ENCODE assay signal across 8 mouse cellular contexts in the genomic region with DNA sequence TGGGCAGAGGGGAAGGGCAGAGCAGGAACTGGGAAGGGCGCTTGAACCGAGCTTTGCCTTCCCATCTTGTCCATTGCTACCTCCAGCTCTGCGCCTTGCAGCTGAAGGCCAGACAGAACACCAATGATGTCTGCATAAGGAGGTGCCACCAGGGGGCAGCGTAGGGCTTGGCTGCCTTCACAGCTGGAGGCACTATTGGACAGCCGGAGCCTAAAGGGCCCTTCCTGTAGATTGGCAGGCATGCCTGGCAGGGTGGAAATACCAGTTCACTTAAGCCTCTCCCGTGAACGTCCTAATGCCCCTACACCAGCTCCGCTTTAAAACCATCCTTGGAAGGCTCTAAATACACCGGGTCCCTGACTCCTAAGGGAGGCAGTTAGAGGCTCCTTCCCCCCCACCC. TPM values are rescaled to one million over a fixed set of nuclear protein-coding genes. Genes with fewer than 3 reads are reported as not detected.
DNase-seq lines count a peak whose midpoint lies in the region; ATAC-seq and TF ChIP-seq lines count a peak whose summit lies in the region.

No protein-coding gene starts in this region.

- TF ChIP-seq POLR2A in cortical plate, adult 2 months (IDR thresholded peaks at IDR 0.05; ENCODE audit: extremely low read depth, insufficient read depth, low read length): no peak; the same call in 1 of the 2 replicates

- intact Hi-C loops in left cerebral cortex, postnatal 10 days (cut with DNase I): no loop called here

- ATAC-seq in inflammation-experienced regulatory T-cells, adult 6 months: peak; percentile 32
- peak; percentile 56 for ATAC-seq in megakaryocyte progenitor cell, adult 5-6 weeks (replicated peaks; ENCODE audit: poor library complexity)

- no peak overlapping the region for H3K27ac ChIP-seq in cortical plate, adult 2 months (ENCODE audit: insufficient read depth, low read length)

- no peaks in the 10 kb centered on the region for H3K4me1 ChIP-seq in cortical plate, adult 2 months (ENCODE audit: control insufficient read depth, insufficient read depth, low read length)

- peak; percentile 98 for DNase-seq in adipocyte (ENCODE audit: low spot score)
- peak; percentile 89 for DNase-seq in gastrocnemius, postnatal 25 days
- peak; percentile 85 to 92 for DNase-seq in left cerebral cortex, postnatal 10 days (ENCODE audit: extremely low spot score in 1 of 2, low spot score in 2 of 2)
- peak; percentile 90 to 93 for DNase-seq in right cerebral cortex, postnatal 10 days (ENCODE audit: low spot score in 2 of 2)
- peak; percentile 96 for DNase-seq in urinary bladder, postnatal 14 days (ENCODE audit: low spot score)

- no peak overlapping the region; the same call in 1 of the 2 replicates for H3K4me3 ChIP-seq in cortical plate, adult 2 months (ENCODE audit: insufficient read depth, low read length)

- TF ChIP-seq CTCF in cortical plate, adult 2 months (IDR thresholded peaks at IDR 0.05; ENCODE audit: extremely low read depth, insufficient read depth, low read length): peak; percentile 86

RNA-seq across cellular contexts. Expression of gene Pitpnm1, which starts 0.7 kb away (rescaled TPM):
- 293 and 340 TPM in 2 replicates for polyA plus RNA-seq in cortical plate, adult 2 months (2012; rRNA removed)
- 1 to 10 TPM; 2.8 to 5.7 TPM for total RNA-seq in gastrocnemius, postnatal 25 days (2021)
- polyA plus RNA-seq in inflammation-experienced regulatory T-cells, adult 6 months (2017; shearing (Covaris generic)): 100 to 1,000 TPM in 1 of 3 experiments, 10 to 100 TPM in 2; 80.6 to 147 (median 88.8) TPM
- 100 to 1,000 TPM; 234 to 237 TPM for total RNA-seq in left cerebral cortex, postnatal 10 days (2021)
- 7.8 and 11.2 TPM in 2 replicates for total RNA-seq in megakaryocyte progenitor cell, adult 5-6 weeks (2015)
- 6.8 and 17.2 TPM in 2 replicates for total RNA-seq in megakaryocyte progenitor cell, adult 5-6 weeks (2017)

RNA-seq across cellular contexts. Expression of gene Cdk2ap2, which starts 2.1 kb away (rescaled TPM):
- polyA plus RNA-seq in cortical plate, adult 2 months (2012; rRNA removed): 44.3 and 47.3 TPM in 2 replicates
- total RNA-seq in gastrocnemius, postnatal 25 days (2021): 10 to 100 TPM; 17.8 to 23.4 TPM
- 100 to 1,000 TPM; 329 to 406 (median 406) TPM for polyA plus RNA-seq in inflammation-experienced regulatory T-cells, adult 6 months (2017; shearing (Covaris generic))
- total RNA-seq in left cerebral cortex, postnatal 10 days (2021): 10 to 100 TPM; 20.4 to 21.6 TPM
- total RNA-seq in megakaryocyte progenitor cell, adult 5-6 weeks (2015): 112 and 126 TPM in 2 replicates
- 24.2 and 44.8 TPM in 2 replicates for total RNA-seq in megakaryocyte progenitor cell, adult 5-6 weeks (2017)

RNA-seq across cellular contexts. Expression of gene Cabp2, which starts 17.7 kb away (rescaled TPM):
- polyA plus RNA-seq in cortical plate, adult 2 months (2012; rRNA removed): not detected in 2 replicates
- total RNA-seq in gastrocnemius, postnatal 25 days (2021): not detected
- polyA plus RNA-seq in inflammation-experienced regulatory T-cells, adult 6 months (2017; shearing (Covaris generic)): not detected
- total RNA-seq in left cerebral cortex, postnatal 10 days (2021): not detected
- not detected in 2 replicates for total RNA-seq in megakaryocyte progenitor cell, adult 5-6 weeks (2015)
- total RNA-seq in megakaryocyte progenitor cell, adult 5-6 weeks (2017): not detected in 2 replicates

RNA-seq across cellular contexts. Expression of gene Aip, which starts 26.6 kb away (rescaled TPM):
- polyA plus RNA-seq in cortical plate, adult 2 months (2012; rRNA removed): 167 and 180 TPM in 2 replicates
- 10 to 100 TPM; 58.2 to 68.5 TPM for total RNA-seq in gastrocnemius, postnatal 25 days (2021)
- polyA plus RNA-seq in inflammation-experienced regulatory T-cells, adult 6 months (2017; shearing (Covaris generic)): 100 to 1,000 TPM; 171 to 228 (median 197) TPM
- 10 to 100 TPM; 74.2 to 83.5 TPM for total RNA-seq in left cerebral cortex, postnatal 10 days (2021)
- total RNA-seq in megakaryocyte progenitor cell, adult 5-6 weeks (2015): 61.9 and 66.4 TPM in 2 replicates
- 24.4 and 31.1 TPM in 2 replicates for total RNA-seq in megakaryocyte progenitor cell, adult 5-6 weeks (2017)

RNA-seq across cellular contexts. Expression of gene Gstp3, which starts 39.7 kb away (rescaled TPM):
- polyA plus RNA-seq in cortical plate, adult 2 months (2012; rRNA removed): not detected in 2 replicates
- total RNA-seq in gastrocnemius, postnatal 25 days (2021): not detected
- polyA plus RNA-seq in inflammation-experienced regulatory T-cells, adult 6 months (2017; shearing (Covaris generic)): 100 to 1,000 TPM; 178 to 293 (median 197) TPM
- total RNA-seq in left cerebral cortex, postnatal 10 days (2021): not detected
- total RNA-seq in megakaryocyte progenitor cell, adult 5-6 weeks (2015): 1.4 and 7.5 TPM in 2 replicates
- 2.2 TPM in 2 replicates for total RNA-seq in megakaryocyte progenitor cell, adult 5-6 weeks (2017)

Comparison
In these comparisons a context has a peak if more than half of its experiments do, and no peak if none do; other contexts are left out.
1. RNA of gene Pitpnm1, which starts 0.7 kb away (total RNA-seq): 234 to 237 TPM in left cerebral cortex, postnatal 10 days; 6.8 to 17.2 TPM in megakaryocyte progenitor cell, adult 5-6 weeks and 2.8 to 5.7 TPM in gastrocnemius, postnatal 25 days; every median in the first group is over 10 times any median in the second.
2. Peak in every context shown above with its lines, with median percentiles within 50 percentile points of each other: DNase-seq.